Mouse (Mus musculus) kidney, embryonic 14.5 days (tissue): ENCODE data around the gene Itga11. TPM values are rescaled to one million over a fixed set of nuclear protein-coding genes. Genes with fewer than 3 reads are reported as not detected.

Experiments used
- ATAC-seq: fragments of 200-750 bp; cut with Nextera tagmentation; 2 replicates; pipeline ENCODE4 v1.8.0; 2017; ENCODE audit warnings: moderate number of reproducible peaks, mild to moderate bottlenecking, moderate TSS enrichment, moderate library complexity; ENCODE audit not compliant: low FRiP score, low TSS enrichment
- H3K27ac ChIP-seq: fragments of 300-500 bp; sonication (generic); 2 replicates; pipeline ENCODE4 v1.5.1; 2014; ENCODE audit warnings: low read depth, mild to moderate bottlenecking, low read length, moderate library complexity, mixed read lengths
- H3K27me3 ChIP-seq: fragments of 300-500 bp; sonication (generic); 2 replicates; pipeline ENCODE4 v1.6.1; 2014; ENCODE audit warnings: mild to moderate bottlenecking, low read length; ENCODE audit not compliant: control insufficient read depth, insufficient read depth
- H3K36me3 ChIP-seq: fragments of 300-500 bp; sonication (generic); 2 replicates; pipeline ENCODE4 v1.6.1; 2014; ENCODE audit warnings: low read length, mixed read lengths; ENCODE audit not compliant: control insufficient read depth, insufficient read depth
- H3K4me1 ChIP-seq: fragments of 300-500 bp; sonication (generic); 2 replicates; pipeline ENCODE4 v1.6.1; 2014; ENCODE audit warnings: low read length, mixed read lengths; ENCODE audit not compliant: control insufficient read depth, insufficient read depth
- H3K4me2 ChIP-seq: fragments of 300-500 bp; sonication (generic); replicated peaks from 2 replicates; pipeline ENCODE4 v1.6.1; 2014; ENCODE audit warnings: low read depth, mild to moderate bottlenecking, low read length
- H3K4me3 ChIP-seq: fragments of 300-500 bp; sonication (generic); 2 replicates; pipeline ENCODE4 v1.5.1; 2014; ENCODE audit warnings: mild to moderate bottlenecking, low read length
- H3K9ac ChIP-seq: fragments of 300-500 bp; sonication (generic); 2 replicates; pipeline ENCODE4 v1.6.1; 2014; ENCODE audit warnings: low read depth, mild to moderate bottlenecking, low read length, moderate library complexity
- H3K9me3 ChIP-seq: fragments of 300-500 bp; sonication (generic); 2 replicates; pipeline ENCODE4 v1.6.1; 2016; ENCODE audit warnings: low read length; ENCODE audit not compliant: control insufficient read depth
- WGBS: fragments of 180-500 bp; shearing (Covaris S2); extraction: QIAGEN DNeasy Blood & Tissue Kit; methylation state at CpG from one replicate; pipeline ENCODE4 v1.1.7; 2014; 5-methylcytosine and 5-hydroxymethylcytosine counted together
- polyA plus RNA-seq: library from polyadenylated mRNA; unstranded; fragments of >200 nt; fragmentation: Nextera tagmentation; extraction: Ambion mirVana; gene quantifications from 2 replicates; pipeline ENCODE4 v1.2.1, GENCODE M21; 2014

Gene Itga11
- polyA plus RNA-seq, 1 experiment from 2014 or later: 0.95 TPM

DNA sequence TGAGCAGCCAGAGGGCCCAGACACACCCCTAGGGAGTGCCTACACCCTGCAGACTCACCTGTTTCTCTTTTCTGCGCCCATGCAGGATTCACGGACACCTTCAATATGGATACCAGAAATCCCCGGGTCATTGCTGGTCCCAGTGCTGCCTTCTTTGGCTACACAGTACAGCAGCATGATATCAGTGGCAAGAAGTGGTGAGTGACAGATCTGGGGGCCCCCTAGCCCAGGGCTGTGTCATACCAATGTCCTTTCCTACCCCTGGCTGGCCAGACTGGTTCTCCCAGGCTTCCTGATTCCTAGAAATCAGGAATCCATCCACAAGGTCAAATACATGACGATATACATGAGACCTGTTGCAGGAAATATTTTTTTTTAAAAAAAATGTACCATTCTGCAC is 19.2 kb downstream of the Itga11 start:
- Histone ChIP-seq H3K9ac (no peak overlapping the region), H3K27me3 (no peaks in the 10 kb centered on the region), H3K4me3 (no peak overlapping the region), H3K4me1 (no peaks in the 10 kb centered on the region), H3K9me3 (no peaks in the 10 kb centered on the region), H3K4me2 (no peak overlapping the region), H3K27ac (no peak overlapping the region), H3K36me3 (no peaks in the 10 kb centered on the region)
- no peak for ATAC-seq
- WGBS: 86% methylated on average over 4 of the region's 4 CpGs

DNA sequence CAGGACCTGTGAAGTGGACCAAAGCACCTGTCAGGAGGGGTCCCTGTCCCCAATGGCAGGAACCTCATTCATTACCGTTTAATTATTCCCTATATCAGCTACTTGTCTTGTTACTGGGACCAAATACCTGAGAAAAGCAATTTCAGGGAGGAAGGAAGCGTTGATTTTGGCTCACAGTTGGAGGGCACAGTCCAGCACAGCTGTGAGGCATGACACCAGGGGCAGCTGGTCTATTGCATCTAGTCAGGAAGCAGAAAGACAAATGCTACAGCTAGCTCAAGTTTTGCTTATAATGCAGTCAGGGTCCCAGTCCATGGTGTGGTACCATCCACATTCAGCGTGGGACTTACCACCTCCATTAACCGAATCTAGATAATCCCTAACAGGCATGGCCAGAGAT is 29.6 kb downstream of the Itga11 start:
- no peak overlapping the region for H3K27ac ChIP-seq
- 83% methylated on average over 4 of the region's 4 CpGs for WGBS
- H3K4me3 ChIP-seq: no peak overlapping the region

DNA sequence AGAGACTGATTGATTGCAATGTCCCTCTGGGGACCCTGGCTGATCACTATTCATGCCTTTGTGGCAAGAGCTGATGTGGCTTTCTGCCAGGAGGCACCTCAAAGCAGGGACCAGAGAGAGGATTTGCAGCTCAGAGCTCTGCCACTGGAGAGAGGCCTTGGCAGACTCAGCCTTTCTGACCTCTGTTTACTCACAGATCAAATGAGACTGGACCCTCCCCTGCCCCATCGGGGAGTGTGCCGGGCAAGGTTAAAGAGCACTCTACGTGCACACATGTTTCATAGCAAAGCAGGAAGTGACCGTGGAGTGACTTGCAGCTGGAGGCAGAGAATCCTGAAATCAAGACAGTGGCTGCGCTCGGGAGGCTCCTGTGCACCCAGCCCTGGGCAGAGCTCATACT is 30.2 kb downstream of the Itga11 start:
- no peak overlapping the region for H3K4me2 ChIP-seq
- no peak overlapping the region for H3K9ac ChIP-seq
- H3K4me3 ChIP-seq: no peak overlapping the region
- no peaks in the 10 kb centered on the region for H3K27me3 ChIP-seq
- H3K9me3 ChIP-seq: no peaks in the 10 kb centered on the region
- H3K27ac ChIP-seq: no peak overlapping the region
- 13% methylated on average over 6 of the region's 6 CpGs for WGBS
- no peaks in the 10 kb centered on the region for H3K36me3 ChIP-seq
- peaks cover 4% of the 10 kb centered on the region; the same call in 1 of the 2 replicates for H3K4me1 ChIP-seq
- ATAC-seq: no peak

More for the DNA sequence above, 29.6 kb downstream of the Itga11 start:
- Histone ChIP-seq H3K9me3 (no peaks in the 10 kb centered on the region), H3K9ac (no peak overlapping the region), H3K27me3 (no peaks in the 10 kb centered on the region), H3K4me1 (peaks cover 4% of the 10 kb centered on the region; the same call in 1 of the 2 replicates), H3K36me3 (no peaks in the 10 kb centered on the region), H3K4me2 (no peak overlapping the region)
- ATAC-seq: no peak

DNA sequence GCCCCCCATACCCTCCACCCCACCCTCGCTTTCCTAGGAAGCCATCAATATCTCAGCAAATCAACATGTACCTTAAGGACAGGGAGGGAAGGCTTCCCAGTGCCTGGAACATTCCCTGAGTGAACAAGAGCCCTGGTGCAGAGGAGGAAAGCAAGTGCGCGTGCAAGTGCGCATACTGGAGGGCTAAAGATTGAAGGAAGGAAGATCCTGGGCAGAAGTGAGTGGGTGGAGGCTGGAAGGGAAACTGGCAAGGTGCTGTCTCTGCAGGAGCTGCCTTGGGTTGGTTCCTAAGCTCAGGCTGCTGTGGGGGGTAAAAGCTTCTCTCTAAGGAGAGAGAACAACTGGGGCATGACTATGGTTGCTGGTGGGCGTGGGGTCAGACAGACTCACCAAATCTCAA is 32.4 kb downstream of the Itga11 start:
- Histone ChIP-seq H3K4me2 (no peak overlapping the region), H3K9me3 (no peaks in the 10 kb centered on the region), H3K27me3 (no peaks in the 10 kb centered on the region), H3K9ac (no peak overlapping the region), H3K36me3 (no peaks in the 10 kb centered on the region), H3K27ac (no peak overlapping the region), H3K4me1 (peaks cover 4% of the 10 kb centered on the region; the same call in 1 of the 2 replicates), H3K4me3 (no peak overlapping the region)
- WGBS: 70% methylated on average over 5 of the region's 5 CpGs
- ATAC-seq: no peak

GRCm38 (mm10) chr9:62712374-62712773 is 34.7 kb downstream of the Itga11 start:
- Histone ChIP-seq H3K9me3 (no peaks in the 10 kb centered on the region), H3K9ac (no peak overlapping the region), H3K27me3 (no peaks in the 10 kb centered on the region), H3K4me3 (no peak overlapping the region), H3K4me1 (peaks cover 4% of the 10 kb centered on the region; the same call in 1 of the 2 replicates), H3K27ac (no peak overlapping the region), H3K4me2 (no peak overlapping the region), H3K36me3 (no peaks in the 10 kb centered on the region)
- 73% methylated on average over 6 of the region's 6 CpGs for WGBS
- ATAC-seq: no peak

DNA sequence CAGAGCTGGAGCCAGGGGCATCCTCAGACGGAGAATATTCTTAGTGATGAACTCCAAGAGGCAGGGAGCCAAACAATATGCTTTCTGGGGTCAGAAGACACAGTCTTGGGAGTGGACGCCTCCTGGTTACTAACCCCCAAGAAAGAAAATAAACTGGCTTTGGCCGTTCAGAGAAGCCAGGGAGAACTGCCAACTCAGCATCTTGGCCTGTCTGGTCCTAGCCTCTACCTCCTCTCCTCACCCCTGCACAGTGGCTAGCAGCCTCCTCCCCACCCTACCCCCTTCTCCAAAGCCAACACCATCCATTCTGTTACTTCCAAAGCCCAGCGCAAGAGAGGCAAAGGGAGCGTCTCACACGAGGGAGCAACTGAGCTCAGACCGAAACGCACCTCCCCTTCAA is 35.4 kb downstream of the Itga11 start:
- Histone ChIP-seq H3K4me2 (no peak overlapping the region), H3K9me3 (no peaks in the 10 kb centered on the region), H3K36me3 (no peaks in the 10 kb centered on the region), H3K27ac (no peak overlapping the region), H3K4me1 (peaks cover 3% of the 10 kb centered on the region; the same call in 1 of the 2 replicates), H3K27me3 (no peaks in the 10 kb centered on the region), H3K4me3 (no peak overlapping the region), H3K9ac (no peak overlapping the region)
- WGBS: 66% methylated on average over 8 of the region's 8 CpGs
- no peak for ATAC-seq

- 67% methylated on average over 3 of the region's 3 CpGs for WGBS
- H3K4me2 ChIP-seq: no peak overlapping the region
- 0 out of 2 replicates have a peak, but pooled peaks cover 3% of the 10 kb centered on the region for H3K4me1 ChIP-seq
- H3K36me3 ChIP-seq: no peaks in the 10 kb centered on the region
- no peak overlapping the region for H3K27ac ChIP-seq
- H3K27me3 ChIP-seq: no peaks in the 10 kb centered on the region
- no peak overlapping the region for H3K4me3 ChIP-seq
- H3K9me3 ChIP-seq: no peaks in the 10 kb centered on the region
- H3K9ac ChIP-seq: no peak overlapping the region
- ATAC-seq: no peak
Observed at GRCm38 (mm10) chr9:62714336-62714735, 36.7 kb downstream of the Itga11 start.

- H3K4me2 ChIP-seq: no peak overlapping the region
- WGBS: 36% methylated on average over 8 of the region's 8 CpGs
- no peak overlapping the region for H3K9ac ChIP-seq
- no peaks in the 10 kb centered on the region for H3K36me3 ChIP-seq
- H3K4me1 ChIP-seq: 0 out of 2 replicates have a peak, but pooled peaks cover 3% of the 10 kb centered on the region
- no peak overlapping the region for H3K27ac ChIP-seq
- H3K4me3 ChIP-seq: no peak overlapping the region
- no peak for ATAC-seq
- H3K9me3 ChIP-seq: no peaks in the 10 kb centered on the region
- H3K27me3 ChIP-seq: no peaks in the 10 kb centered on the region
Observed at GRCm38 (mm10) chr9:62717982-62718381, 40.4 kb downstream of the Itga11 start.

- no peak overlapping the region for H3K9ac ChIP-seq
- H3K27me3 ChIP-seq: no peaks in the 10 kb centered on the region
- no peak for ATAC-seq
- H3K4me3 ChIP-seq: no peak overlapping the region
- 0 out of 2 replicates have a peak, but pooled peaks cover 3% of the 10 kb centered on the region for H3K4me1 ChIP-seq
- no peaks in the 10 kb centered on the region for H3K9me3 ChIP-seq
- H3K4me2 ChIP-seq: no peak overlapping the region
- no peaks in the 10 kb centered on the region for H3K36me3 ChIP-seq
- WGBS: 91% methylated on average over 2 of the region's 2 CpGs
- H3K27ac ChIP-seq: no peak overlapping the region
Observed at GRCm38 (mm10) chr9:62721791-62722190, 44.2 kb downstream of the Itga11 start.
